Mouse (Mus musculus) E14TG2a.4 (cell line): ENCODE data around the gene Ppfia2.

Experiments
- CTCF ChIP-seq: conservative IDR thresholded peaks from 2 replicates; pipeline ENCODE4 v1.5.1; 2014; ENCODE audit warnings: low read length
- NANOG ChIP-seq: IDR thresholded peaks from 2 replicates; pipeline ENCODE4 v1.6.1; 2014; ENCODE audit warnings: borderline replicate concordance, low read length, mixed read lengths
- POU5F1 ChIP-seq: IDR thresholded peaks from 2 replicates; pipeline ENCODE4 v1.6.1; 2014; ENCODE audit warnings: low read length, borderline replicate concordance

GRCm38 (mm10) chr10:106681395-106681794 is 211.3 kb downstream of the Ppfia2 start:
- TF ChIP-seq CTCF (no peak), POU5F1 (no peak), NANOG (no peak)
